Mouse (Mus musculus) megakaryocyte, embryonic 14.5 days (primary cell): ENCODE results near the gene Cd300a. TPM values are rescaled to one million over a fixed set of nuclear protein-coding genes. Genes with fewer than 3 reads are reported as not detected.

Experiments
- H3K27me3 ChIP-seq: replicated peaks from 2 replicates; pipeline ENCODE3; 2012; ENCODE audit warnings: inconsistent platforms
- H3K36me3 ChIP-seq: replicated peaks from 2 replicates; pipeline ENCODE3; 2012; ENCODE audit warnings: low read length, inconsistent platforms, mixed read lengths
- H3K4me1 ChIP-seq: 2 replicates; pipeline ENCODE4 v1.6.1; 2012; ENCODE audit warnings: inconsistent platforms
- H3K4me3 ChIP-seq: replicated peaks from 2 replicates; pipeline ENCODE3; 2012; ENCODE audit warnings: moderate library complexity, mild to moderate bottlenecking, inconsistent platforms
- H3K9me3 ChIP-seq: 2 replicates; pipeline ENCODE4 v1.6.1; 2012; ENCODE audit warnings: inconsistent platforms
- FLI1 ChIP-seq: IDR thresholded peaks from 2 replicates; pipeline ENCODE4 v1.6.1; 2012; ENCODE audit warnings: low read length, inconsistent platforms, mixed read lengths
- GATA1 ChIP-seq: IDR thresholded peaks from 3 replicates; pipeline ENCODE4 v1.6.1; 2012; ENCODE audit warnings: mixed read lengths, low read length, inconsistent platforms, borderline replicate concordance
- polyA plus RNA-seq: library from polyadenylated mRNA; stranded (reverse); fragments of >175 nt; gene quantifications from 2 replicates; pipeline ENCODE4 v1.2.3, GENCODE M21; 2012; ENCODE audit warnings: low replicate concordance; ENCODE audit not compliant: insufficient read depth

Gene Cd300a
- polyA plus RNA-seq, result 3.4 and 3.6 TPM in 2 replicates

GRCm38 (mm10) chr11:114889991-114890518, at the start of gene Cd300a:
Gene Cd300a, plus strand, starts transcription at chr11:114890041.
- H3K9me3 ChIP-seq, result no peaks in the 10 kb centered on the region
- H3K36me3 ChIP-seq, result peaks cover 36% of the 10 kb centered on the region
- H3K4me3 ChIP-seq, result peak within 1 kb of the TSS; percentile 89
- no peak for TF ChIP-seq GATA1
- TF ChIP-seq FLI1, result no peak
- H3K4me1 ChIP-seq, result peaks cover 95% of the 10 kb centered on the region
- no peaks in the 10 kb centered on the region for H3K27me3 ChIP-seq

- Histone ChIP-seq H3K4me1 (peaks cover 71% of the 10 kb centered on the region), H3K27me3 (peaks cover 2% of the 10 kb centered on the region), H3K4me3 (peak overlapping the region; percentile 80), H3K36me3 (peaks cover 9% of the 10 kb centered on the region), H3K9me3 (peaks cover 11% of the 10 kb centered on the region)
- no peak for TF ChIP-seq FLI1
- no peak; the same call in 2 of the 3 replicates for TF ChIP-seq GATA1
Observed at GRCm38 (mm10) chr11:114843818-114844463, 45.9 kb upstream of the Cd300a start.

- peaks cover 9% of the 10 kb centered on the region for H3K27me3 ChIP-seq
- H3K36me3 ChIP-seq, result peaks cover 9% of the 10 kb centered on the region
- peaks cover 75% of the 10 kb centered on the region for H3K4me1 ChIP-seq
- peaks cover 11% of the 10 kb centered on the region for H3K9me3 ChIP-seq
- no peak for TF ChIP-seq FLI1
- no peak for TF ChIP-seq GATA1
- peak overlapping the region; percentile 80 for H3K4me3 ChIP-seq
Observed at GRCm38 (mm10) chr11:114844464-114845220, 45.2 kb upstream of the Cd300a start.

GRCm38 (mm10) chr11:114846336-114846735, 43.5 kb upstream of the Cd300a start:
- no peak for TF ChIP-seq GATA1
- H3K27me3 ChIP-seq, result peaks cover 25% of the 10 kb centered on the region
- H3K36me3 ChIP-seq, result peaks cover 4% of the 10 kb centered on the region
- peaks cover 92% of the 10 kb centered on the region for H3K4me1 ChIP-seq
- H3K9me3 ChIP-seq, result peaks cover 4% of the 10 kb centered on the region
- no peak overlapping the region for H3K4me3 ChIP-seq

- Histone ChIP-seq H3K4me3 (no peak overlapping the region), H3K4me1 (peaks cover 93% of the 10 kb centered on the region), H3K9me3 (no peaks in the 10 kb centered on the region), H3K27me3 (peaks cover 32% of the 10 kb centered on the region), H3K36me3 (no peaks in the 10 kb centered on the region)
- TF ChIP-seq FLI1 (no peak), GATA1 (no peak)
Observed at GRCm38 (mm10) chr11:114847008-114847407, 42.8 kb upstream of the Cd300a start.

GRCm38 (mm10) chr11:114849572-114849971, 40.3 kb upstream of the Cd300a start:
- Histone ChIP-seq H3K36me3 (no peaks in the 10 kb centered on the region), H3K27me3 (peaks cover 57% of the 10 kb centered on the region), H3K4me3 (peak overlapping the region; percentile 33), H3K9me3 (no peaks in the 10 kb centered on the region), H3K4me1 (peaks cover 85% of the 10 kb centered on the region)
- TF ChIP-seq FLI1 (no peak), GATA1 (no peak)

- Histone ChIP-seq H3K4me1 (peaks cover 85% of the 10 kb centered on the region), H3K4me3 (peak overlapping the region; percentile 96), H3K27me3 (peaks cover 62% of the 10 kb centered on the region), H3K36me3 (peaks cover 3% of the 10 kb centered on the region), H3K9me3 (no peaks in the 10 kb centered on the region)
- no peak for TF ChIP-seq FLI1
- TF ChIP-seq GATA1, result no peak
Observed at GRCm38 (mm10) chr11:114850066-114850451, 39.8 kb upstream of the Cd300a start.

- H3K9me3 ChIP-seq, result no peaks in the 10 kb centered on the region
- TF ChIP-seq GATA1, result no peak
- no peak for TF ChIP-seq FLI1
- peaks cover 79% of the 10 kb centered on the region for H3K4me1 ChIP-seq
- peak within 1 kb of the TSS; percentile 96 for H3K4me3 ChIP-seq
- peaks cover 64% of the 10 kb centered on the region for H3K27me3 ChIP-seq
- H3K36me3 ChIP-seq, result peaks cover 3% of the 10 kb centered on the region
Observed at GRCm38 (mm10) chr11:114850452-114851268, 39.2 kb upstream of the Cd300a start, which contains the start of gene Gprc5c. Gene Gprc5c, plus strand, starts transcription at chr11:114851152.

GRCm38 (mm10) chr11:114851269-114851607, 38.6 kb upstream of the Cd300a start:
- no peak for TF ChIP-seq FLI1
- TF ChIP-seq GATA1, result no peak
- H3K4me1 ChIP-seq, result peaks cover 73% of the 10 kb centered on the region
- H3K4me3 ChIP-seq, result peak overlapping the region; percentile 96
- H3K27me3 ChIP-seq, result peaks cover 64% of the 10 kb centered on the region
- H3K36me3 ChIP-seq, result peaks cover 3% of the 10 kb centered on the region
- H3K9me3 ChIP-seq, result no peaks in the 10 kb centered on the region
